Mouse (Mus musculus) cortical plate, adult 2 months (tissue): Measurements from ENCODE around the gene Fos.

ENCODE experiments used
- CTCF ChIP-seq: fragments of 200-500 bp; IDR thresholded peaks from 2 replicates; pipeline ENCODE4 v1.5.1; 2011; ENCODE audit warnings: mild to moderate bottlenecking, control low read depth, low read length; ENCODE audit not compliant: insufficient read depth; ENCODE audit errors: extremely low read depth
- POLR2A ChIP-seq: fragments of 200-500 bp; IDR thresholded peaks from 2 replicates; pipeline ENCODE4 v1.6.1; 2011; ENCODE audit warnings: mild to moderate bottlenecking, low read length, control low read depth; ENCODE audit not compliant: insufficient read depth; ENCODE audit errors: extremely low read depth

DNA sequence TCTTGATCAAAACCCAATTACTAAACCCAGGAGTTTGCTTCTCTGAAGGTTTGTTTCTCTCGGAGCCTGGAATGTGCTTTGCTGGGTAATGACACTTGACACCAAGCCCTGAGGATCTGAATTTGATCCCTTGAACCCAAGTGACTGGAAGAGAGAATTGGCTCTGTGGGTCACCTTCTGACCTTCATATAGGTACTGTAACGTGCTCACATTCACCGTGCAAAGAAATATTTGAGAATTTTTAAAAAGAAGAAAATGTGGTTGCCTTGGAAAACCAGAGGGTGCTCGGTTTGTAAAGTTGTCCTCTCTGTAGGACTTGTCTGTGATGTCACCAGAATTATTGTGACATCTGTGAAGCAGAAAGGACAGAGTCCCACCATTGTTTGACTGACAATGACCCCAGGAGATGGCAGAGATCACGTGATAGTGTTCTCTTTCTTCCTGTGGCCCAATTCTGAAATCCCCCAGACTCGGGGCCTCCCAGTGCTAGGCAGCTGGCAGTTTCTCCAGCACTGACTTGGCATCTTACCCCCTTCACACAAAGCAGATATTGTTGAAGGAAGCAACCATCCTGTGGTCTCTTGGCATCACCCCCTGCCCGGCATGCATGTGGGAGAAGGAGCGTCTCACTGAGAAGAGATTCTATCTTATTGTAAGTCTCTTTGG is 50.6 kb downstream of the Fos start:
- TF ChIP-seq CTCF (no peak), POLR2A (no peak)
